Mouse (Mus musculus) kidney, adult 11 months (tissue): ENCODE results near the gene Skiv2l.
"Not testable (repeated sequence)": the region's sequence is repeated elsewhere in the genome, so short reads cannot be mapped to it uniquely, and the experiment has no call there.

Experiments
- DNase-seq: peaks from one replicate; pipeline ENCODE4 v3.0.0; 2022

Gene Skiv2l

GRCm38 (mm10) chr17:34865981-34866380 lies 16.0 kb upstream of the Skiv2l start:
- DNase-seq, result no peak

- peak; percentile 82 for DNase-seq
Observed at GRCm38 (mm10) chr17:34862416-34863081, 12.5 kb upstream of the Skiv2l start, which contains the start of gene Cfb. TSS of gene Cfb (minus strand) at chr17:34862518.

GRCm38 (mm10) chr17:34861704-34862415 lies 11.8 kb upstream of the Skiv2l start:
- DNase-seq, result peak; percentile 83

GRCm38 (mm10) chr17:34860514-34860913 lies 10.5 kb upstream of the Skiv2l start:
- no peak for DNase-seq

- no peak for DNase-seq
Observed at GRCm38 (mm10) chr17:34858670-34859069, 8.7 kb upstream of the Skiv2l start.

DNA sequence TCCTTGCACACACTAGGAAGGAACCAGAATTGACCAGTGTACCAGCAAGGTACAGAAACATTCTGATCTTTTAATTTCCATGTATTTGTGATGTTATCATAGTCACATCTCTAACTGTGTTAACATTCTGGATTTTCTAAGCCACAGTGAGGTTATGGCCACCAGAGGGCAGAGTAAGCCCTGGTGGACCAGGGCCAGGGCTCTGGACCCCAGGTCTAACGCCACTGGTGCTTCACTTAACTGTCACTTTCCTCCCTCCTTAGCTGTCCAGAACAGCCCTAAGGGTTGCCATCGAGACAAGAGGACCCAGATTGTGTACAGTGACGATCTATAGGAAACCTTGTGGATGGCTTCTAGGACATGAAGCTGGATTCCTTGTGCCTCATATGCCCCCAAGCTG lies 5.8 kb upstream of the Skiv2l start:
- no peak for DNase-seq

GRCm38 (mm10) chr17:34854761-34855160 lies 4.8 kb upstream of the Skiv2l start:
- no peak for DNase-seq

DNA sequence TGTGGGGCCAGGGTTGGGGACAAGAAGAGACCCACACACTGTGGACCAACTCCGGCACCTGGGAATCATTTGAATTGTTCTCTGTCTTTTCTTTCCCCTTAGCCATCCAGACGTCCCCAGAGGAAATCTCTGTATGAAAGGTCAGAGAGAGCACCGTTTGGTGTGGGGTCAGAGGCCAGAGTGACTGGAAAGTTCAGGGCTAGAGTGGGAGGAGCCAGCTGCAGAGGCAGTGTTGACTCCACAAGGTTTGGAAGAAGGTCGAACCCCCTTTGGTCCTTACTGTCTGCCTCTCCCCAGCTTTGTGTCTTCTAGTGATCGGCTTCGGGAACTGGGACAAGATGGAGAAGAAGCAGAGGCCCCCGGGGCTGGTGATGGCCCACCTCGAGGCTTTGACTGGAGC lies 3.5 kb upstream of the Skiv2l start:
- DNase-seq, result no peak

- no peak for DNase-seq
Observed at GRCm38 (mm10) chr17:34850517-34851125, 611 bp upstream of the Skiv2l start.

DNA sequence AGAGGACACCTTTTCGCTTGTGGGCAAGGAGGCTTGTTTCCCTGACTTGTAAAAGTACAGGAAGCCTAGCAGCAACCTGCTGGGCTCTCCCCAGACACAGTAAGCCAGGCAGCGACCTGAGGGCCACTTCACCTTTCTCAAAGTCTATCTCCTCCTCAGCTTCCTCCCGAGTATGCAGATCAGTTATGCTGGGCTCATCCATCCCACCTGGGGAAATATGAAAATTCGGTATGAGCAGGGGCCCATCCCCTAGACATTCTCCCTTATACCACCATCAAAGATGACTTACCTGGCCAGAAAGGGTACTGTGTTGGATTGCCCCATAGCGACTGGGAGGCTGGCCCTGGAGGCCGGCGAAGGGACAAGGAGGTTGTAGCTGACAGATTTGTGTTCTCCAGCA lies 2.4 kb downstream of the Skiv2l start:
- no peak for DNase-seq

DNA sequence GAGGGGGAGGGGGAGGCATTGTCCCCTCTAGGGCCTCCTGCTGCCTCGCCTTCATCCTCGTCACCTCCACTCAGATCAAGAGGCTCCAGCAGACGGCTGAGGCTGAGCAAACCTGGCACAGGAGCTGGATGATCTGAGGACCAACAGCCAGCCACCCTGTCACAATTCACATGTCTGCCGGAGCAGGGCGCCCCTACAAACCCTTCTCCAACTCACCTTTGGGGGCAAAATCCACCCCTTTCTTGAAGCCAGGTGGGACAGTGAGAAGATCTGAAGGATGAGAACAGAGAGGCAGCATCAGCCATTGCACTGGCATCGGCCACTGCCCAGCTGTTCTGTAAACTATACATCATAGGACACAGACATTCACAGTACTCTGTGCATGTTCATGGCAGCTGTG lies 2.8 kb downstream of the Skiv2l start:
- DNase-seq, result no peak

GRCm38 (mm10) chr17:34844884-34845283 lies 5.1 kb downstream of the Skiv2l start:
- DNase-seq, result no peak

DNA sequence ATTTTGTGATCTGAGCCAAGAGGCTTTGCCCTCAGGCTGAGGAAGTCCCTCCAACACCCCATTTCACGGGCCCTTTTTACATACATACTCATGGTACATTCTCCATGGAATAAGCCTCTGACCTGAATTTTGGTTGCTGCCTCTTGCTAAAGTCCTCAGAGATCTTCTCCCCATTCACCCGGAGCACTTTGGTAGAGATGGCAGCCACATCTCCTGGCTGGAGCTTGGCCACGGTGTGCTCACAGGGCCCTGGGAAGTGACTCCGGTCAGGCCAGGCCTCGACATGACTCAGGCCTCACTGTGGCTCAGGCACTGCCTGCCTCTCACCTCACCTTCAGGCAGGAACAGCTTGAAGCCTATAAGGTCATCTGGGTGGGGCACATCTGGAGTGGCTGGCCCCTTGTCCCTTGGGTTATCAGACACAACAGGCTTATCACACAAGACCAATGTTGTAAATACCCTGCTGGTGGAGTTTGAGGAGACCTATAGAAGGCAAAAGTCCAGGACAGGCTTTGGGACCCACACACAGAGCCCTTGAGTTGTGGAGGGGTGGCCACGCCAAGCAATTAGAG lies 9.2 kb downstream of the Skiv2l start:
- no peak for DNase-seq

GRCm38 (mm10) chr17:34838785-34839184 lies 11.2 kb downstream of the Skiv2l start:
- DNase-seq, result no peak

- peak; percentile 41 for DNase-seq
Observed at GRCm38 (mm10) chr17:34837464-34838324, 12.3 kb downstream of the Skiv2l start.

GRCm38 (mm10) chr17:34836856-34837221 lies 13.2 kb downstream of the Skiv2l start, which contains the start of the genes Stk19 and Dxo:
TSS of gene Stk19 (minus strand) at chr17:34836945.
TSS of gene Dxo (plus strand) at chr17:34837019.
- peak; percentile 95 for DNase-seq

- no peak for DNase-seq
Observed at GRCm38 (mm10) chr17:34836155-34836855, 13.7 kb downstream of the Skiv2l start.

DNA sequence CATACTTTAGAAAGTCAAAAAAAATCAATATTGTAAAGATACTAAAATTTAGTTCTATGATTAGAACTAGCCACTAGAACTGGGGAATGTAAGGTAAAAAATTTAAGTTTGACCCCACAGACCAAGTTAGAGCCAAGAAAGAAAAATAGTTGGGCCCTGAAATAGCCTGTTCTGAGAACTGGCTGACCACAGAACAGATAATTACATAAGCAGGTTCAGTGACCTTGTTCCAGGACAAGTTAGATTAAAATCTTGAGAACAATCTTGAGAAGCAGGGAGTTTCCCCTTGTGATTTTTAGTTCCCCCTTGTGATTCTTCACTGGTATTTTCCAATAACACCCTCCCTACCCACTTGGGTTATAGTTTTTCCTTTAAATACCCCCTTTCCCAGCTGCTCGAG lies 19.2 kb downstream of the Skiv2l start:
- DNase-seq, result not testable (repeated sequence)

GRCm38 (mm10) chr17:34814818-34815370 lies 35.1 kb downstream of the Skiv2l start:
- no peak for DNase-seq

GRCm38 (mm10) chr17:34813747-34814146 lies 36.3 kb downstream of the Skiv2l start:
- DNase-seq, result not testable (repeated sequence)

DNA sequence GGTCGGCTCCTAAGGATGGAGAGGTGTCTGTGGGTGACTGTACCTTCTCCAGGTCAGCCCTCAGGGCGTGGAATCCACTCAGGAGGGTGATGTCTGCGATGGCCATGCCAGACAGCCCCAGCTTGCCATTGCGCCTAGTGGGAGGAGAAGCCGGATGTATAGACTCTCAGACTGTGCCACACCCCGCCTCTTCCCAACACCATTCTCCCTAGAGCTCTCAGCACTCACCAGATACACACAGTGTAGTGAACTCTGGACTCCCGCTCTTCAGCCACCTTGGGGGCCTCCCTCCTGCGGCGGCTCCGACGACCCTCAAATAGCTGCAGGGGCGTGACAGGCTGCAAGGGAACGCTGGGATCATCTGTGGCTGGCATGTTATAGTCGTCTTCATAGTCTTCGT lies 38.7 kb downstream of the Skiv2l start:
- DNase-seq, result no peak

DNA sequence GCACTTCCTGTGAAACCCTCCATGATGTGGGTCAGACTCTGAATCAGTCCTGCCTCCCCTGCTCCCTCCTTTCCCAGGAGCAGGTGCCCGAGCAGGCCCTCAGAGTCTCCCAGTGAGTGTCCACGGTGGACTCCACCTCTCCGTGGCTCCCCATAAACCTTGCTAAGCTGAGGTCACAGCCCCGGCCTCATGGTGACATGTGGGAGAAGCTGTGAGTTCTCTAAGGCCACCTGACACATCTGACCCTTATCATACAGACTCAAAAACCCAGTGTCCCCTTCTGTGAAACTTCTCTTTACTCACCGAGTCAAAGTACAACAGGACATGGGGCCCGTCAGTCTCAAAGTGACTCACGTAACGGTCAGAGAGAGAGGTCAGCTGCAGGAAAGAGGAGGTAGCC lies 39.2 kb downstream of the Skiv2l start:
- not testable (repeated sequence) for DNase-seq
